Mouse (Mus musculus) cerebellum, adult 2 months (tissue): ENCODE data around the gene Pck1. TPM values are rescaled to one million over a fixed set of nuclear protein-coding genes. Genes with fewer than 3 reads are reported as not detected.

Experiments
- DNase-seq, 2 experiments: peaks; one replicate each; pipeline ENCODE4 v3.0.0; 2021
- H3K27ac ChIP-seq: fragments of 200-500 bp; 2 replicates; pipeline ENCODE4 v1.5.1; 2012; ENCODE audit warnings: low read length, control low read depth, inconsistent platforms; ENCODE audit not compliant: insufficient read depth
- H3K27me3 ChIP-seq: fragments of 200-500 bp; 2 replicates; pipeline ENCODE4 v1.6.1; 2012; ENCODE audit warnings: inconsistent platforms, mild to moderate bottlenecking, low read length, moderate library complexity; ENCODE audit not compliant: control insufficient read depth, insufficient read depth
- H3K4me1 ChIP-seq: fragments of 200-500 bp; 2 replicates; pipeline ENCODE4 v1.6.1; 2011; ENCODE audit warnings: low read length; ENCODE audit not compliant: control insufficient read depth, insufficient read depth
- H3K4me3 ChIP-seq: fragments of 200-500 bp; replicated peaks from 2 replicates; pipeline ENCODE3; 2011; ENCODE audit warnings: mild to moderate bottlenecking, low read depth, low read length, control low read depth; ENCODE audit not compliant: insufficient read depth
- CTCF ChIP-seq: fragments of 200-500 bp; IDR thresholded peaks from 2 replicates; pipeline ENCODE4 v1.5.1; 2011; ENCODE audit warnings: low read depth, mild to moderate bottlenecking, control low read depth, low read length, moderate library complexity, borderline replicate concordance; ENCODE audit not compliant: insufficient read depth
- POLR2A ChIP-seq: fragments of 200-500 bp; IDR thresholded peaks from 2 replicates; pipeline ENCODE4 v1.6.1; 2011; ENCODE audit warnings: low read length, control low read depth, borderline replicate concordance; ENCODE audit not compliant: insufficient read depth
- WGBS: fragments of 180-500 bp; shearing (Covaris S2); methylation state at CpG from one replicate; pipeline ENCODE4 v1.1.7; 2018; 5-methylcytosine and 5-hydroxymethylcytosine counted together
- polyA plus RNA-seq: library from polyadenylated mRNA; depleted of rRNA; stranded (reverse); fragments of >200 nt; gene quantifications from 2 replicates; pipeline ENCODE4 v1.2.3, GENCODE M21; 2012

Gene Pck1
- polyA plus RNA-seq, 1 experiment: not detected

- H3K4me3 ChIP-seq: no peak overlapping the region
- TF ChIP-seq POLR2A: no peak
- no peak for TF ChIP-seq CTCF
- no peak overlapping the region for H3K27ac ChIP-seq
- no peaks in the 10 kb centered on the region; the same call in 1 of the 2 replicates for H3K27me3 ChIP-seq
- no peaks in the 10 kb centered on the region for H3K4me1 ChIP-seq
- peak in 1 of 2 experiments; percentile 26 for DNase-seq
- 5% methylated on average over 30 of the region's 30 CpGs for WGBS
Observed at GRCm38 (mm10) chr2:173171470-173171869, 18.6 kb downstream of the Pck1 start.

GRCm38 (mm10) chr2:173171956-173172355, 19.1 kb downstream of the Pck1 start:
- Histone ChIP-seq H3K4me1 (no peaks in the 10 kb centered on the region), H3K4me3 (no peak overlapping the region), H3K27ac (no peak overlapping the region), H3K27me3 (no peaks in the 10 kb centered on the region; the same call in 1 of the 2 replicates)
- no peak for DNase-seq
- TF ChIP-seq POLR2A (no peak), CTCF (no peak)
- WGBS: 93% methylated on average over 5 of the region's 5 CpGs

GRCm38 (mm10) chr2:173172386-173172785, 19.5 kb downstream of the Pck1 start:
- Histone ChIP-seq H3K27me3 (no peaks in the 10 kb centered on the region; the same call in 1 of the 2 replicates), H3K4me3 (no peak overlapping the region), H3K4me1 (no peaks in the 10 kb centered on the region), H3K27ac (no peak overlapping the region)
- WGBS: 96% methylated on average over 1 of the region's 1 CpGs
- TF ChIP-seq CTCF (no peak), POLR2A (no peak)
- no peak for DNase-seq

- no peak for TF ChIP-seq CTCF
- TF ChIP-seq POLR2A: no peak
- H3K27me3 ChIP-seq: no peaks in the 10 kb centered on the region; the same call in 1 of the 2 replicates
- no peak overlapping the region; the same call in 1 of the 2 replicates for H3K27ac ChIP-seq
- H3K4me1 ChIP-seq: no peaks in the 10 kb centered on the region
- no peak for DNase-seq
- WGBS: 12% methylated on average over 2 of the region's 2 CpGs
- no peak overlapping the region for H3K4me3 ChIP-seq
Observed at GRCm38 (mm10) chr2:173173008-173173407, 20.2 kb downstream of the Pck1 start.

- peak in 1 of 2 experiments; percentile 41 for DNase-seq
- Histone ChIP-seq H3K27ac (peak overlapping the region; percentile 65; the same call in 1 of the 2 replicates), H3K4me3 (no peak overlapping the region), H3K27me3 (no peaks in the 10 kb centered on the region; the same call in 1 of the 2 replicates), H3K4me1 (no peaks in the 10 kb centered on the region)
- TF ChIP-seq POLR2A: no peak
- no peak for TF ChIP-seq CTCF
- WGBS: 8% methylated on average over 22 of the region's 22 CpGs
Observed at GRCm38 (mm10) chr2:173173521-173174511, 21.0 kb downstream of the Pck1 start.

- no peaks in the 10 kb centered on the region for H3K4me1 ChIP-seq
- H3K27ac ChIP-seq: no peak overlapping the region
- TF ChIP-seq CTCF: no peak
- TF ChIP-seq POLR2A: no peak
- H3K27me3 ChIP-seq: no peaks in the 10 kb centered on the region; the same call in 1 of the 2 replicates
- no peak for DNase-seq
- WGBS: 65% methylated on average over 1 of the region's 1 CpGs
- H3K4me3 ChIP-seq: no peak overlapping the region
Observed at GRCm38 (mm10) chr2:173174569-173174968, 21.7 kb downstream of the Pck1 start.

GRCm38 (mm10) chr2:173175703-173176102, 22.9 kb downstream of the Pck1 start:
- Histone ChIP-seq H3K4me3 (no peak overlapping the region), H3K4me1 (no peaks in the 10 kb centered on the region), H3K27ac (no peak overlapping the region), H3K27me3 (no peaks in the 10 kb centered on the region; the same call in 1 of the 2 replicates)
- WGBS: 93% methylated on average over 5 of the region's 5 CpGs
- TF ChIP-seq POLR2A (no peak), CTCF (no peak)
- no peak for DNase-seq
